In the genomic region with DNA sequence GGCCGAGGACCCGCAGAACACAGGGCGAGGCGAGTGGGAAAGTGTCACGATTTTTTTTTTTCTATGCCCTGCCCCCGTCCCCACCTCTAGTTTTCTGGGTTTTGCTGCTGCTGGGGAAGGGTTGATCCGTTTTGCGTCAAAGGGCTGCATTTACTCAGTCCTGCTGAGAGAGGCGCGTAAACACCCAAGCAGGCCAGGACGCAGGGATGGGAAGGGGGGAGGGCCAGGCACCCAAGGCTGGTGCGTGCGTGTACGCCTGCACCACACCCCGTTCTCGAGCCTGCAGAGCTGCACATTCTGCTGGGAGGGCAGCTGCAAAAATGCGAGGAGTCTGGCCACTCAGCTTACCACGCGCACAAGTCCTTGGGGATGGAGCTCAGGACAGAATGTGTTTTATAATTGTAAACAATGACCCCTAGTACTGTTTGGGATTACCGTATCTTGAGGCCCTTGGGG, we compare ENCODE assay signal across 8 mouse cellular contexts. TPM values are rescaled to one million over a fixed set of nuclear protein-coding genes. Genes with fewer than 3 reads are reported as not detected.
DNase-seq lines count a peak whose midpoint lies in the region; ATAC-seq and TF ChIP-seq lines count a peak whose summit lies in the region.

No protein-coding gene starts in this region.

- H3K27ac ChIP-seq in ES-Bruce4 (ENCODE audit: insufficient read depth, low read length): no peak overlapping the region
- H3K27ac ChIP-seq in hindbrain, embryonic 13.5 days: peak overlapping the region; percentile 24
- peak overlapping the region; percentile 100 for H3K27ac ChIP-seq in lung, postnatal 0 days (ENCODE audit: low read length)

- peak; percentile 79 for DNase-seq in cerebellum, adult 9-10 months
- DNase-seq in frontal cortex, postnatal 14 days (ENCODE audit: low spot score in 2 of 2): peak; percentile 61 to 65
- peak; percentile 68 for DNase-seq in layer of hippocampus, postnatal 14 days (ENCODE audit: low spot score in 2 of 2)
- DNase-seq in lung, postnatal 0 days (ENCODE audit: low spot score): peak; percentile 97
- DNase-seq in ovary, postnatal 14 days (ENCODE audit: low spot score): peak; percentile 64
- DNase-seq in urinary bladder, postnatal 25 days (ENCODE audit: low spot score): peak; percentile 71

- no peaks in the 10 kb centered on the region for H3K9me3 ChIP-seq in ES-Bruce4 (replicated peaks; ENCODE audit: control insufficient read depth, insufficient read depth, low read length, poor library complexity, severe bottlenecking)
- H3K9me3 ChIP-seq in hindbrain, embryonic 13.5 days: no peaks in the 10 kb centered on the region
- no peaks in the 10 kb centered on the region for H3K9me3 ChIP-seq in lung, postnatal 0 days (ENCODE audit: low read length)

- no peaks in the 10 kb centered on the region for H3K4me1 ChIP-seq in ES-Bruce4 (ENCODE audit: control insufficient read depth, insufficient read depth, low read length)
- H3K4me1 ChIP-seq in hindbrain, embryonic 13.5 days (replicated peaks): peaks cover 38% of the 10 kb centered on the region
- H3K4me1 ChIP-seq in lung, postnatal 0 days (ENCODE audit: insufficient read depth, low read depth, low read length): peaks cover 7% of the 10 kb centered on the region; the same call in 1 of the 2 replicates

- no peak for TF ChIP-seq POLR2A in ES-Bruce4 (IDR thresholded peaks at IDR 0.05; ENCODE audit: insufficient read depth, low read length)

- no peak for TF ChIP-seq CTCF in ES-Bruce4 (IDR thresholded peaks at IDR 0.05; ENCODE audit: low read depth, low read length)
- 0 out of 2 replicates have a peak, but pooled peaks have one; percentile 22 for TF ChIP-seq CTCF in lung, postnatal 0 days (IDR thresholded peaks at IDR 0.05)

- peak overlapping the region; percentile 65 for H3K9ac ChIP-seq in ES-Bruce4 (ENCODE audit: low read depth, poor library complexity, severe bottlenecking)
- peak overlapping the region; percentile 79 for H3K9ac ChIP-seq in hindbrain, embryonic 13.5 days
- peak overlapping the region; percentile 74 for H3K9ac ChIP-seq in lung, postnatal 0 days (replicated peaks; ENCODE audit: low read depth)

- no peaks in the 10 kb centered on the region for H3K36me3 ChIP-seq in ES-Bruce4 (ENCODE audit: control insufficient read depth, insufficient read depth, low read length, poor library complexity, severe bottlenecking)
- H3K36me3 ChIP-seq in hindbrain, embryonic 13.5 days: no peaks in the 10 kb centered on the region
- no peaks in the 10 kb centered on the region for H3K36me3 ChIP-seq in lung, postnatal 0 days (ENCODE audit: insufficient read depth, low read length)

- TF ChIP-seq EP300 in ES-Bruce4 (IDR thresholded peaks at IDR 0.05; ENCODE audit: insufficient read depth, low read depth, low read length): no peak
- TF ChIP-seq EP300 in lung, postnatal 0 days (IDR thresholded peaks at IDR 0.05): peak; percentile 95

- ATAC-seq in hindbrain, embryonic 13.5 days (ENCODE audit: low FRiP score): no peak
- ATAC-seq in lung, postnatal 0 days: peak; percentile 58

- H3K4me3 ChIP-seq in ES-Bruce4 (ENCODE audit: low read depth, low read length): peak overlapping the region; percentile 40
- H3K4me3 ChIP-seq in hindbrain, embryonic 13.5 days: peak overlapping the region; percentile 59
- peak overlapping the region; percentile 93 for H3K4me3 ChIP-seq in lung, postnatal 0 days (ENCODE audit: low read depth, low read length)

- H3K4me2 ChIP-seq in hindbrain, embryonic 13.5 days: peak overlapping the region; percentile 96
- peak overlapping the region; percentile 83 for H3K4me2 ChIP-seq in lung, postnatal 0 days (replicated peaks; ENCODE audit: low read depth, low read length)

- under 1% methylated on average over 20 of the region's 20 CpGs for WGBS in hindbrain, embryonic 13.5 days
- WGBS in lung, postnatal 0 days: 0% methylated on average over 20 of the region's 20 CpGs

- peaks cover 4% of the 10 kb centered on the region; the same call in 1 of the 2 replicates for H3K27me3 ChIP-seq in ES-Bruce4 (ENCODE audit: control insufficient read depth, insufficient read depth, low read length, poor library complexity, severe bottlenecking)
- peaks cover 89% of the 10 kb centered on the region for H3K27me3 ChIP-seq in hindbrain, embryonic 13.5 days
- H3K27me3 ChIP-seq in lung, postnatal 0 days (replicated peaks; ENCODE audit: insufficient read depth, low read length): no peaks in the 10 kb centered on the region

RNA-seq across cellular contexts. Expression of gene Fosl2, which starts 2.0 kb away (rescaled TPM):
- 20.1 and 23.9 TPM in 2 replicates for polyA plus RNA-seq in ES-Bruce4 (2011; ENCODE audit: insufficient read depth, insufficient read length, low read depth, missing spikeins)
- polyA plus RNA-seq in hindbrain, embryonic 13.5 days (2015; fragmentation: Nextera tagmentation; extraction: Ambion mirVana): 0.36 and 0.40 TPM in 2 replicates
- 10 to 100 TPM; 42.2 to 43.1 TPM for total RNA-seq in layer of hippocampus, postnatal 14 days (2021)
- 7.9 and 8.9 TPM in 2 replicates for polyA plus RNA-seq in lung, postnatal 0 days (2015; fragmentation: Nextera tagmentation; extraction: Ambion mirVana)

Comparison
In these comparisons a context has a peak if more than half of its experiments do, and no peak if none do; other contexts are left out.
1. H3K4me3 ChIP-seq: peak in every context shown above with its lines; median percentile 93 in lung, postnatal 0 days; 59 in hindbrain, embryonic 13.5 days; 40 in ES-Bruce4.